Mouse (Mus musculus): ENCODE measurements around the gene Sbp.
"Not testable (repeated sequence)": the region's sequence is repeated elsewhere in the genome, so short reads cannot be mapped to it uniquely, and the experiment has no call there.

Gene Sbp

GRCm38 (mm10) chr17:23941372-23941771 lies at the start of gene Sbp:
Gene Sbp, plus strand, starts transcription at chr17:23941672.
- no peak for DNase-seq (ENCODE audit: low spot score in 2 of 2)

- DNase-seq (ENCODE audit: low spot score in 2 of 2), result not testable (repeated sequence)
Measured at GRCm38 (mm10) chr17:23917158-23917557, 24.3 kb upstream of the Sbp start, which contains the start of gene Dcpp3. Gene Dcpp3, plus strand, starts transcription at chr17:23917458.

GRCm38 (mm10) chr17:23924531-23925007 lies 16.9 kb upstream of the Sbp start:
- peak; percentile 95 to 96 for DNase-seq (ENCODE audit: low spot score in 2 of 2)

GRCm38 (mm10) chr17:23925090-23925493 lies 16.4 kb upstream of the Sbp start:
- peak; percentile 69 to 70 for DNase-seq (ENCODE audit: low spot score in 2 of 2)

- no peak for DNase-seq (ENCODE audit: low spot score in 2 of 2)
Measured at GRCm38 (mm10) chr17:23931157-23931556, 10.3 kb upstream of the Sbp start.

- not testable (repeated sequence) for DNase-seq (ENCODE audit: low spot score in 2 of 2)
Measured at GRCm38 (mm10) chr17:23947486-23947885, 6.0 kb downstream of the Sbp start.

GRCm38 (mm10) chr17:23949068-23949467 lies 7.6 kb downstream of the Sbp start:
- no peak for DNase-seq (ENCODE audit: low spot score in 2 of 2)

GRCm38 (mm10) chr17:23950828-23951227 lies 9.4 kb downstream of the Sbp start:
- DNase-seq (ENCODE audit: low spot score in 2 of 2), result not testable (repeated sequence)

- DNase-seq (ENCODE audit: low spot score in 2 of 2), result no peak
Measured at GRCm38 (mm10) chr17:23955174-23955573, 13.7 kb downstream of the Sbp start, which contains the start of gene Sbpl. Gene Sbpl, minus strand, starts transcription at chr17:23955274.

GRCm38 (mm10) chr17:23960084-23960738 lies 18.7 kb downstream of the Sbp start:
- DNase-seq (ENCODE audit: low spot score in 2 of 2), result peak; percentile 55 to 74

- no peak for DNase-seq (ENCODE audit: low spot score in 2 of 2)
Measured at GRCm38 (mm10) chr17:23961573-23962122, 20.2 kb downstream of the Sbp start.

- no peak for DNase-seq (ENCODE audit: low spot score in 2 of 2)
Measured at GRCm38 (mm10) chr17:23965805-23966425, 24.4 kb downstream of the Sbp start.

GRCm38 (mm10) chr17:23966658-23967401 lies 25.4 kb downstream of the Sbp start:
- peak; percentile 8 to 38 for DNase-seq (ENCODE audit: low spot score in 2 of 2)

GRCm38 (mm10) chr17:23968780-23969179 lies 27.3 kb downstream of the Sbp start:
- no peak for DNase-seq (ENCODE audit: low spot score in 2 of 2)

- peak in 1 of 2 experiments; percentile 60 for DNase-seq (ENCODE audit: low spot score in 2 of 2)
Measured at GRCm38 (mm10) chr17:23969231-23969630, 27.8 kb downstream of the Sbp start.

GRCm38 (mm10) chr17:23971315-23971714 lies 29.8 kb downstream of the Sbp start:
- no peak for DNase-seq (ENCODE audit: low spot score in 2 of 2)

- no peak for DNase-seq (ENCODE audit: low spot score in 2 of 2)
Measured at GRCm38 (mm10) chr17:23976665-23977064, 35.2 kb downstream of the Sbp start.

GRCm38 (mm10) chr17:23979471-23979870 lies 38.0 kb downstream of the Sbp start:
- no peak for DNase-seq (ENCODE audit: low spot score in 2 of 2)

GRCm38 (mm10) chr17:23980297-23980909 lies 38.9 kb downstream of the Sbp start, which contains the start of gene Prss30:
Gene Prss30, minus strand, starts transcription at chr17:23980566.
- no peak for DNase-seq (ENCODE audit: low spot score in 2 of 2)

- DNase-seq (ENCODE audit: low spot score in 2 of 2), result no peak
Measured at GRCm38 (mm10) chr17:23982912-23983311, 41.4 kb downstream of the Sbp start.

GRCm38 (mm10) chr17:23984989-23985388 lies 43.5 kb downstream of the Sbp start:
- no peak for DNase-seq (ENCODE audit: low spot score in 2 of 2)

GRCm38 (mm10) chr17:23989802-23990201 lies 48.3 kb downstream of the Sbp start:
- DNase-seq (ENCODE audit: low spot score in 2 of 2), result no peak
